Mouse (Mus musculus): ENCODE results near the gene Gm20388.

DNA sequence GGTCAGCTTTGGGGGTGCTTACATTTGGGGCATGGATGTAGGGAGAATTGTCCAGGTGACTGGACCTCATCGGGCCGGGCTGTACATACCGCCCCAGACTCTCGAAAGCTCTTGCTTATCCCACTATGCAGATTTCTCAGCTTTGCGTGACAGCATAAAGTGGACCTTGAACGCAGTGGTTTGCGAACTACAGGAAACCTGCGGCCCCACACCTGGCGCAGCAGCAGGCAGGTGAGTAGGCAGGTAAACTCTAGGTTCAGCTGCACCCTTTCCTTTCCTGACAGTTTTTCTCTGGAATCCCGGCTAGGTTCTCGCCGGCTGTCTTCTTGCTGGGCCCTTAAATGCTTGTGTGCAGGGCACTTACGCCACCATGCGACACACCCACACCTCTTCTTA lies 3985.7 kb downstream of the Gm20388 start:
- TF ChIP-seq GATA1 (IDR thresholded peaks at IDR 0.05; ENCODE audit: low read length) (no peak), TAL1 (IDR thresholded peaks at IDR 0.05; ENCODE audit: low read length) (no peak)

All from erythroblast, embryonic 14.5 days (primary cell).